In the genomic region with DNA sequence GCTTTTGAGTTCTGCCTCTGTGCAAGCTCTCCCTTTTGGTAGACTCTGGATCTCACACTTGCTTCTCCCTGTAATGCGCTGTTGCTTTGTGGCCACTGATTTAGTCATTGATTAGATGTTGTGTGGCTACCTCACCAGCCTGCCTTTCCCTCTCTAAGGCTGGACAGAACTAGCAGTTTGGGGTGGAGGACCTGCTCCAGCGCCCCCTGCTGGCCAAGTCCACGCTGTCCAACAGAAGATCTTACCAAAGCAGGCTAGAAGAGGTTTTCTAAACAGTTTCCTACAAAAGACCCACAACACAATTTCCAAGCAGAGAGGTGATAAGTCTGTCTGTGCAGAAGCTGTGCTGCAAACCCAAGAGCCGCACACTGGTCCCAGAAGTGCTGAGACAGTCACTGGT, we compare ENCODE assay signal across 9 mouse cellular contexts. TPM values are rescaled to one million over a fixed set of nuclear protein-coding genes. Genes with fewer than 3 reads are reported as not detected.
DNase-seq lines count a peak whose midpoint lies in the region; ATAC-seq and TF ChIP-seq lines count a peak whose summit lies in the region.
"Had no signal": no experiment of that assay in that cellular context is flagged by ENCODE, and none has a peak within 500 bp of the region (broad histone marks: within the 10 kb centered on the region; RNA-seq: fewer than 3 reads in every experiment).

No protein-coding gene starts in this region.

- no peaks in the 10 kb centered on the region for H3K9me3 ChIP-seq in hindbrain, embryonic 16.5 days (ENCODE audit: control insufficient read depth, low read length)
- H3K9me3 ChIP-seq in midbrain, embryonic 15.5 days, result no peaks in the 10 kb centered on the region
- no peaks in the 10 kb centered on the region for H3K9me3 ChIP-seq in stomach, postnatal 0 days (ENCODE audit: control insufficient read depth, low read length)
- H3K9me3 ChIP-seq: liver, embryonic 15.5 days had no signal

- peak; percentile 78; the same call in 1 of the 2 replicates for TF ChIP-seq CTCF in embryonic fibroblast, embryonic 13.5 days (IDR thresholded peaks at IDR 0.05; ENCODE audit: borderline replicate concordance, insufficient read depth, low read length)
- TF ChIP-seq CTCF in stomach, postnatal 0 days (IDR thresholded peaks at IDR 0.05; ENCODE audit: low read depth), result peak; percentile 87

- H3K4me2 ChIP-seq in hindbrain, embryonic 16.5 days (ENCODE audit: low read length), result no peak overlapping the region
- H3K4me2 ChIP-seq in midbrain, embryonic 15.5 days, result no peak overlapping the region
- H3K4me2 ChIP-seq in stomach, postnatal 0 days (replicated peaks; ENCODE audit: low read depth), result no peak overlapping the region
- H3K4me2 ChIP-seq: liver, embryonic 15.5 days had no signal

- TF ChIP-seq POLR2A in embryonic fibroblast, embryonic 13.5 days (IDR thresholded peaks at IDR 0.05; ENCODE audit: low read depth, low read length), result no peak

- no peak for ATAC-seq in cerebellum, adult (ENCODE audit: insufficient number of reproducible peaks, low FRiP score, low TSS enrichment)
- peak; percentile 50; the same call in 1 of the 2 replicates for ATAC-seq in hindbrain, embryonic 16.5 days
- 0 out of 2 replicates have a peak, but pooled peaks have one; percentile 39 for ATAC-seq in midbrain, embryonic 15.5 days (replicated peaks)
- ATAC-seq in stomach, postnatal 0 days (ENCODE audit: low FRiP score, low TSS enrichment), result peak; percentile 51

- no peak for TF ChIP-seq EP300 in stomach, postnatal 0 days (optimal IDR thresholded peaks at IDR 0.05)

- 0 out of 2 replicates have a peak, but pooled peaks cover 3% of the 10 kb centered on the region for H3K36me3 ChIP-seq in hindbrain, embryonic 16.5 days (ENCODE audit: control insufficient read depth, insufficient read depth, low read length)
- H3K36me3 ChIP-seq in midbrain, embryonic 15.5 days (replicated peaks), result no peaks in the 10 kb centered on the region
- H3K36me3 ChIP-seq in stomach, postnatal 0 days (ENCODE audit: control insufficient read depth, insufficient read depth, low read length), result peaks cover 7% of the 10 kb centered on the region; the same call in 1 of the 2 replicates
- H3K36me3 ChIP-seq: liver, embryonic 15.5 days had no signal

- H3K27me3 ChIP-seq in hindbrain, embryonic 16.5 days (replicated peaks; ENCODE audit: control insufficient read depth, insufficient read depth, low read length), result no peaks in the 10 kb centered on the region
- H3K27me3 ChIP-seq in midbrain, embryonic 15.5 days (replicated peaks), result no peaks in the 10 kb centered on the region
- no peaks in the 10 kb centered on the region for H3K27me3 ChIP-seq in stomach, postnatal 0 days (ENCODE audit: control insufficient read depth, insufficient read depth, low read length)
- H3K27me3 ChIP-seq: liver, embryonic 15.5 days had no signal

- H3K4me3 ChIP-seq in embryonic fibroblast, embryonic 13.5 days (ENCODE audit: insufficient read depth, low read length), result no peak overlapping the region
- H3K4me3 ChIP-seq in hindbrain, embryonic 16.5 days (ENCODE audit: low read length), result no peak overlapping the region
- H3K4me3 ChIP-seq in midbrain, embryonic 15.5 days, result no peak overlapping the region
- no peak overlapping the region for H3K4me3 ChIP-seq in stomach, postnatal 0 days (ENCODE audit: low read depth, low read length)
- H3K4me3 ChIP-seq: liver, embryonic 15.5 days had no signal

- H3K4me1 ChIP-seq in embryonic fibroblast, embryonic 13.5 days (ENCODE audit: control insufficient read depth, insufficient read depth, low read length), result no peaks in the 10 kb centered on the region
- H3K4me1 ChIP-seq in hindbrain, embryonic 16.5 days (ENCODE audit: control insufficient read depth, insufficient read depth, low read depth, low read length), result no peaks in the 10 kb centered on the region; the same call in 1 of the 2 replicates
- H3K4me1 ChIP-seq in midbrain, embryonic 15.5 days, result no peaks in the 10 kb centered on the region
- H3K4me1 ChIP-seq in stomach, postnatal 0 days (replicated peaks; ENCODE audit: control insufficient read depth, insufficient read depth), result no peaks in the 10 kb centered on the region

- peak; percentile 67 for DNase-seq in cerebellum, adult 11 months
- peak; percentile 42 to 53 for DNase-seq in adrenal gland, postnatal 4 days (ENCODE audit: low spot score in 2 of 2)
- peak; percentile 70 for DNase-seq in left cerebral cortex, adult 11 months (ENCODE audit: low spot score)
- peak; percentile 78 for DNase-seq in stomach, postnatal 0 days (ENCODE audit: low spot score)

- H3K27ac ChIP-seq in embryonic fibroblast, embryonic 13.5 days (ENCODE audit: insufficient read depth, low read length), result no peak overlapping the region
- H3K27ac ChIP-seq in hindbrain, embryonic 16.5 days (ENCODE audit: low read depth, low read length), result no peak overlapping the region
- no peak overlapping the region for H3K27ac ChIP-seq in midbrain, embryonic 15.5 days
- H3K27ac ChIP-seq in stomach, postnatal 0 days (replicated peaks), result no peak overlapping the region
- H3K27ac ChIP-seq: liver, embryonic 15.5 days had no signal

- no peak overlapping the region for H3K9ac ChIP-seq in hindbrain, embryonic 16.5 days (ENCODE audit: low read depth, low read length)
- H3K9ac ChIP-seq in midbrain, embryonic 15.5 days, result no peak overlapping the region
- no peak overlapping the region for H3K9ac ChIP-seq in stomach, postnatal 0 days (ENCODE audit: low read length)
- H3K9ac ChIP-seq: liver, embryonic 15.5 days had no signal

- 33% methylated on average over 4 of the region's 4 CpGs for WGBS in hindbrain, embryonic 16.5 days
- WGBS in midbrain, embryonic 15.5 days, result 36% methylated on average over 4 of the region's 4 CpGs
- WGBS in stomach, postnatal 0 days, result 35% methylated on average over 4 of the region's 4 CpGs

RNA-seq across cellular contexts. Expression of a gene that starts 26.9 kb away (rescaled TPM):
- 1 to 10 TPM; 1.7 to 3.3 TPM for total RNA-seq in adrenal gland, postnatal 4 days (2021)
- polyA plus RNA-seq in embryonic fibroblast, embryonic 13.5 days (2011; ENCODE audit: insufficient read length, low read depth, missing spikeins), result not detected in 2 replicates
- polyA plus RNA-seq in hindbrain, embryonic 16.5 days (2015; fragmentation: Nextera tagmentation; extraction: Ambion mirVana), result 1.8 and 3.1 TPM in 2 replicates
- 0.37 and 0.61 TPM in 2 replicates for polyA plus RNA-seq in midbrain, embryonic 15.5 days (2015; fragmentation: Nextera tagmentation; extraction: Ambion mirVana)
- 5.5 and 6.3 TPM in 2 replicates for polyA plus RNA-seq in stomach, postnatal 0 days (2015; fragmentation: Nextera tagmentation; extraction: Ambion mirVana)
- polyA plus RNA-seq: liver, embryonic 15.5 days had no signal

RNA-seq across cellular contexts. Expression of a gene that starts 32.4 kb away (rescaled TPM):
- total RNA-seq in adrenal gland, postnatal 4 days (2021), result 100 to 1,000 TPM; 158 to 160 TPM
- 111 and 131 TPM in 2 replicates for polyA plus RNA-seq in embryonic fibroblast, embryonic 13.5 days (2011; ENCODE audit: insufficient read length, low read depth, missing spikeins)
- 65.1 and 67.4 TPM in 2 replicates for polyA plus RNA-seq in hindbrain, embryonic 16.5 days (2015; fragmentation: Nextera tagmentation; extraction: Ambion mirVana)
- 36.8 and 42.7 TPM in 2 replicates for polyA plus RNA-seq in midbrain, embryonic 15.5 days (2015; fragmentation: Nextera tagmentation; extraction: Ambion mirVana)
- 197 and 213 TPM in 2 replicates for polyA plus RNA-seq in stomach, postnatal 0 days (2015; fragmentation: Nextera tagmentation; extraction: Ambion mirVana)

RNA-seq across cellular contexts. Expression of a gene that starts 57.0 kb away (rescaled TPM):
- under 1 TPM; 0.14 to 0.20 TPM for total RNA-seq in adrenal gland, postnatal 4 days (2021)
- not detected in 2 replicates for polyA plus RNA-seq in embryonic fibroblast, embryonic 13.5 days (2011; ENCODE audit: insufficient read length, low read depth, missing spikeins)
- not detected in 2 replicates for polyA plus RNA-seq in hindbrain, embryonic 16.5 days (2015; fragmentation: Nextera tagmentation; extraction: Ambion mirVana)
- 0.03 TPM in 1 of 2 replicates, not detected in the other for polyA plus RNA-seq in midbrain, embryonic 15.5 days (2015; fragmentation: Nextera tagmentation; extraction: Ambion mirVana)
- 0.02 TPM in 1 of 2 replicates, not detected in the other for polyA plus RNA-seq in stomach, postnatal 0 days (2015; fragmentation: Nextera tagmentation; extraction: Ambion mirVana)
- polyA plus RNA-seq: liver, embryonic 15.5 days had no signal
